Mouse (Mus musculus) E14TG2a.4 (cell line): Measurements from ENCODE around the gene Alg3.

Experiments
- CTCF ChIP-seq: conservative IDR thresholded peaks from 2 replicates; pipeline ENCODE4 v1.5.1; 2014; ENCODE audit warnings: low read length
- NANOG ChIP-seq: IDR thresholded peaks from 2 replicates; pipeline ENCODE4 v1.6.1; 2014; ENCODE audit warnings: borderline replicate concordance, low read length, mixed read lengths
- POU5F1 ChIP-seq: IDR thresholded peaks from 2 replicates; pipeline ENCODE4 v1.6.1; 2014; ENCODE audit warnings: low read length, borderline replicate concordance

DNA sequence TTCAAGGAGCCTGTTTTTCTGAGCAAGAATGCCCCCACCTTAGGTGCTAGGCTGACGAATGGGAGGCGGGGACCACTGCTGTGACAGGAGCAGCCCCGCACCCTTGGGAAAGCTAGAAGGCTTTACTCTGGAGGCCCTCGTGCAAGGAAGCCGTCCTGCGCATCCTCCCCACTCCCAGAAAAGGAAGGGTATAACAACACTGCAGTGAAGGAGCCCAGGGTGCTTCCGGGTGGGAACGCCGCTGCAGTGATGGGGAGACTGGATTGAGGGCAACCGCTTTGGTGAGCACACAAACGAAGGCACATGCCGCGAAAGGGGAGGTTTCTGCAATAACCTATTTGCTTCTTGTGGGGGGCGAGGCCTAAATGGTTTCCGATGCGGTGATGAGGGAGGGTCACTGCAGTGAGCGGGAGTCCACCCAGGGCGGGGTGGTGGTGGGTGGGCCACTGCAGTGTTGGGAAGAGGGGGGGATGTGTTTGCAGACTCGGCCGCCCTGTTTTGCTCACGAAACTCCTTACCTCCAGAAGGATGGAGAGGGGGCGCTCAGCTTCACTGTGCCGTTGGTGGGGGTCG, 22.1 kb downstream of the Alg3 start, which contains the start of gene Vwa5b2:
- TF ChIP-seq CTCF (no peak), NANOG (no peak), POU5F1 (no peak)
